Mouse (Mus musculus): ENCODE results near the gene Fut2.

DNA sequence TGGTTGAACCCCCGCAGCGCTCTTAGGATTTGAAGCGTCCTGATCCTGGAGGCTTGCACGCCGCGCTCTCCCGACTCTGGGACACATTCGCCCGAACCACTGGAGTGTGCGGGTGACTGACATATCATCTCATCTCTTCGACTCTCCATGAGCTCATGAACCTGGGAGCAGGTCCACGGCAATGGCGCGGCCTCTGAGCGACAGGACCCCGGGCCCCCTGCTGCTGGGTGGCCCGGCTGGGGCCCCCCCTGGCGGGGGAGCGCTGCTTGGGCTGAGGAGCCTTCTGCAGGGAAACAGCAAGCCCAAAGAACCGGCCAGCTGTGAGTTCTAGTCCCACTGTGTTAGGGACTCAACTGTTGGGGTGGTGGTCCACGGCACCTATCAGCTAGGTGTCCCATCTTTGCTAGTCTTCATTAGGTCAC is 39.3 kb upstream of the Fut2 start:
- TF ChIP-seq POLR2A (IDR thresholded peaks at IDR 0.05; ENCODE audit: control insufficient read depth, extremely low read depth, insufficient read depth, low read length, poor library complexity) (no peak), CTCF (IDR thresholded peaks at IDR 0.05; ENCODE audit: borderline replicate concordance, control insufficient read depth, extremely low read depth, insufficient read depth, low read length, poor library complexity) (0 out of 2 replicates have a peak, but pooled peaks have one; percentile 35)

Data from thymus, adult 2 months (tissue).